Mouse (Mus musculus): Measurements from ENCODE around the gene Gdpgp1. TPM values are rescaled to one million over a fixed set of nuclear protein-coding genes. Genes with fewer than 3 reads are reported as not detected.

Gene Gdpgp1
- polyA plus RNA-seq, 1 experiment from 2014 or later = 3.6 TPM

GRCm38 (mm10) chr7:80281646-80282045, 49.0 kb downstream of the Gdpgp1 start:
- no peaks in the 10 kb centered on the region for H3K9me3 ChIP-seq (ENCODE audit: control insufficient read depth, low read length)
- H3K27ac ChIP-seq (replicated peaks in 1 of 2; ENCODE audit: control insufficient read depth in 1 of 2, insufficient read depth in 1 of 2, low read depth in 2 of 2, low read length in 2 of 2) = no peak overlapping the region
- H3K9ac ChIP-seq (ENCODE audit: low read length) = no peak overlapping the region
- no peak for ATAC-seq (ENCODE audit: insufficient number of reproducible peaks, insufficient read depth, low FRiP score, low read depth)
- H3K36me3 ChIP-seq (ENCODE audit: control insufficient read depth, insufficient read depth, low read length) = peaks cover 91% of the 10 kb centered on the region
- H3K4me1 ChIP-seq (ENCODE audit: control insufficient read depth in 2 of 2, insufficient read depth in 2 of 2, low read length in 2 of 2) = no peaks in the 10 kb centered on the region
- WGBS = 90% methylated on average over 3 of the region's 3 CpGs
- no peak overlapping the region for H3K4me3 ChIP-seq (ENCODE audit: control insufficient read depth in 1 of 2, insufficient read depth in 1 of 2, low read depth in 1 of 2, low read length in 2 of 2)
- no peak overlapping the region for H3K4me2 ChIP-seq (ENCODE audit: low read length)
- H3K27me3 ChIP-seq (ENCODE audit: control insufficient read depth, insufficient read depth, low read length) = no peaks in the 10 kb centered on the region

DNA sequence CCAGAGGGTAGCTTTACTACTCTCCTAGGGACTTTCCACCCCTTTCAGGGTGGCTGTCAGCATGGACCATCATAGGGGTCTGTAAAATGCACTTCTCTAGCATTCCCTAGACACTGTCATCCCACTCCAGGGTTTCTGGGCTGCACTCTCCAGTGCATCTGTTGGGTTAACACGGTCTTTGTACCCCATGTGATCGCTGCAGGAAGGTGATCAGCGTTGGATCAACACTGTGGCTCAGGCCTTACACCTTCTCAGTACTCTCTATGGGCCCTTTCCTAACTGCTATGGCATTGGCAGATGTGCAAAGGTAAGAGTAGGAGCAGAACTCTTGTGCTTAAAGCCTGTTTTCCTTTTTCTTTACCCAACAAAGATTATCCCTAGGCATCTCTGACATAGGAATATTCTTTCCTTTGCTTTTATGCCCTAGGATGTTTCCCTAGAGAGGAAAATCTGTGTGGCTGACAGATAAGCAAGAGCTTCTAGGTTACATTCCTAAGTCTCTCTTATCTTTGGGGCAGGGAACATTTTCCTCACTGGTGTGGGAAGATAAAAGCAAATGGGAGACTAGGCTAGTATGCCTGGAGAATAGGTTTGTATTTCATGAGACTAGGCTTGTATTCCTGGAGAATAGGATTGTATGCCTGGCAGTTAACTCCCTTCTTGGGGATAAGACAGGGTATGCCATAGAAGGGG, 50.7 kb downstream of the Gdpgp1 start:
- Histone ChIP-seq H3K27ac (replicated peaks in 1 of 2; ENCODE audit: control insufficient read depth in 1 of 2, insufficient read depth in 1 of 2, low read depth in 2 of 2, low read length in 2 of 2) (peak overlapping the region; percentile 11 to 37; a peak in 1 of 4 replicates), H3K4me1 (ENCODE audit: control insufficient read depth in 2 of 2, insufficient read depth in 2 of 2, low read length in 2 of 2) (no peaks in the 10 kb centered on the region), H3K9me3 (ENCODE audit: control insufficient read depth, low read length) (no peaks in the 10 kb centered on the region), H3K4me3 (ENCODE audit: control insufficient read depth in 1 of 2, insufficient read depth in 1 of 2, low read depth in 1 of 2, low read length in 2 of 2) (no peak overlapping the region), H3K9ac (ENCODE audit: low read length) (no peak overlapping the region), H3K27me3 (ENCODE audit: control insufficient read depth, insufficient read depth, low read length) (no peaks in the 10 kb centered on the region), H3K4me2 (ENCODE audit: low read length) (no peak overlapping the region), H3K36me3 (ENCODE audit: control insufficient read depth, insufficient read depth, low read length) (peaks cover 90% of the 10 kb centered on the region)
- 49% methylated on average over 3 of the region's 3 CpGs for WGBS
- ATAC-seq (ENCODE audit: insufficient number of reproducible peaks, insufficient read depth, low FRiP score, low read depth) = no peak

- H3K4me1 ChIP-seq (ENCODE audit: control insufficient read depth in 2 of 2, insufficient read depth in 2 of 2, low read length in 2 of 2) = no peaks in the 10 kb centered on the region
- no peaks in the 10 kb centered on the region for H3K27me3 ChIP-seq (ENCODE audit: control insufficient read depth, insufficient read depth, low read length)
- no peak overlapping the region for H3K4me2 ChIP-seq (ENCODE audit: low read length)
- H3K9ac ChIP-seq (ENCODE audit: low read length) = no peak overlapping the region
- H3K9me3 ChIP-seq (ENCODE audit: control insufficient read depth, low read length) = no peaks in the 10 kb centered on the region
- H3K4me3 ChIP-seq (ENCODE audit: control insufficient read depth in 1 of 2, insufficient read depth in 1 of 2, low read depth in 1 of 2, low read length in 2 of 2) = no peak overlapping the region
- ATAC-seq (ENCODE audit: insufficient number of reproducible peaks, insufficient read depth, low FRiP score, low read depth) = no peak
- 0 out of 4 replicates have a peak overlapping the region, but pooled peaks of 1 of the 2 experiments have one; percentile 20 for H3K27ac ChIP-seq (replicated peaks in 1 of 2; ENCODE audit: control insufficient read depth in 1 of 2, insufficient read depth in 1 of 2, low read depth in 2 of 2, low read length in 2 of 2)
- 75% methylated on average over 5 of the region's 5 CpGs for WGBS
- peaks cover 85% of the 10 kb centered on the region for H3K36me3 ChIP-seq (ENCODE audit: control insufficient read depth, insufficient read depth, low read length)
Measured at GRCm38 (mm10) chr7:80284391-80284790, 51.7 kb downstream of the Gdpgp1 start.

GRCm38 (mm10) chr7:80285725-80286124, 53.1 kb downstream of the Gdpgp1 start:
- Histone ChIP-seq H3K36me3 (ENCODE audit: control insufficient read depth, insufficient read depth, low read length) (peaks cover 83% of the 10 kb centered on the region), H3K9me3 (ENCODE audit: control insufficient read depth, low read length) (no peaks in the 10 kb centered on the region), H3K4me3 (ENCODE audit: control insufficient read depth in 1 of 2, insufficient read depth in 1 of 2, low read depth in 1 of 2, low read length in 2 of 2) (no peak overlapping the region), H3K9ac (ENCODE audit: low read length) (no peak overlapping the region), H3K27me3 (ENCODE audit: control insufficient read depth, insufficient read depth, low read length) (no peaks in the 10 kb centered on the region), H3K4me1 (ENCODE audit: control insufficient read depth in 2 of 2, insufficient read depth in 2 of 2, low read length in 2 of 2) (no peaks in the 10 kb centered on the region), H3K4me2 (ENCODE audit: low read length) (no peak overlapping the region), H3K27ac (replicated peaks in 1 of 2; ENCODE audit: control insufficient read depth in 1 of 2, insufficient read depth in 1 of 2, low read depth in 2 of 2, low read length in 2 of 2) (no peak overlapping the region)
- 92% methylated on average over 6 of the region's 6 CpGs for WGBS
- no peak for ATAC-seq (ENCODE audit: insufficient number of reproducible peaks, insufficient read depth, low FRiP score, low read depth)

GRCm38 (mm10) chr7:80287736-80288135, 55.1 kb downstream of the Gdpgp1 start:
- WGBS = 77% methylated on average over 10 of the region's 10 CpGs
- peaks cover 75% of the 10 kb centered on the region for H3K36me3 ChIP-seq (ENCODE audit: control insufficient read depth, insufficient read depth, low read length)
- no peak overlapping the region for H3K27ac ChIP-seq (replicated peaks in 1 of 2; ENCODE audit: control insufficient read depth in 1 of 2, insufficient read depth in 1 of 2, low read depth in 2 of 2, low read length in 2 of 2)
- H3K4me1 ChIP-seq (ENCODE audit: control insufficient read depth in 2 of 2, insufficient read depth in 2 of 2, low read length in 2 of 2) = no peaks in the 10 kb centered on the region
- no peaks in the 10 kb centered on the region for H3K9me3 ChIP-seq (ENCODE audit: control insufficient read depth, low read length)
- H3K4me2 ChIP-seq (ENCODE audit: low read length) = no peak overlapping the region
- H3K4me3 ChIP-seq (ENCODE audit: control insufficient read depth in 1 of 2, insufficient read depth in 1 of 2, low read depth in 1 of 2, low read length in 2 of 2) = no peak overlapping the region
- ATAC-seq (ENCODE audit: insufficient number of reproducible peaks, insufficient read depth, low FRiP score, low read depth) = no peak
- no peaks in the 10 kb centered on the region for H3K27me3 ChIP-seq (ENCODE audit: control insufficient read depth, insufficient read depth, low read length)
- H3K9ac ChIP-seq (ENCODE audit: low read length) = no peak overlapping the region

Other genes starting within 250 kb of the Gdpgp1 start
- gene Zfp710, start 208.1 kb upstream of the Gdpgp1 start, polyA plus RNA-seq (2014; fragmentation: Nextera tagmentation; extraction: Ambion mirVana) = 11.5 and 12.2 TPM in 2 replicates
- gene Idh2, start 117.5 kb upstream of the Gdpgp1 start, polyA plus RNA-seq (2014; fragmentation: Nextera tagmentation; extraction: Ambion mirVana) = 2,473 and 2,606 TPM in 2 replicates
- 11.8 and 12.4 TPM in 2 replicates for gene Sema4b, start 46.0 kb upstream of the Gdpgp1 start, polyA plus RNA-seq (2014; fragmentation: Nextera tagmentation; extraction: Ambion mirVana)
- gene Cib1, start 52 bp upstream of the Gdpgp1 start, polyA plus RNA-seq (2014; fragmentation: Nextera tagmentation; extraction: Ambion mirVana) = 56.1 and 57.6 TPM in 2 replicates
- 0.62 and 1.6 TPM in 2 replicates for gene Ttll13, start 13.5 kb downstream of the Gdpgp1 start, polyA plus RNA-seq (2014; fragmentation: Nextera tagmentation; extraction: Ambion mirVana)
- 41.8 and 42.8 TPM in 2 replicates for gene Ngrn, start 28.4 kb downstream of the Gdpgp1 start, polyA plus RNA-seq (2014; fragmentation: Nextera tagmentation; extraction: Ambion mirVana)
- gene Vps33b, start 36.8 kb downstream of the Gdpgp1 start, polyA plus RNA-seq (2014; fragmentation: Nextera tagmentation; extraction: Ambion mirVana) = 11.4 and 12.0 TPM in 2 replicates
- gene Prc1, start 61.6 kb downstream of the Gdpgp1 start, polyA plus RNA-seq (2014; fragmentation: Nextera tagmentation; extraction: Ambion mirVana) = 148 and 149 TPM in 2 replicates
- 7.6 and 7.8 TPM in 2 replicates for gene Rccd1, start 91.6 kb downstream of the Gdpgp1 start, polyA plus RNA-seq (2014; fragmentation: Nextera tagmentation; extraction: Ambion mirVana)
- 11.2 and 12.0 TPM in 2 replicates for gene Unc45a, start 108.1 kb downstream of the Gdpgp1 start, polyA plus RNA-seq (2014; fragmentation: Nextera tagmentation; extraction: Ambion mirVana)
- 18.2 and 23.1 TPM in 2 replicates for gene Hddc3, start 110.2 kb downstream of the Gdpgp1 start, polyA plus RNA-seq (2014; fragmentation: Nextera tagmentation; extraction: Ambion mirVana)
- gene Man2a2, start 138.5 kb downstream of the Gdpgp1 start, polyA plus RNA-seq (2014; fragmentation: Nextera tagmentation; extraction: Ambion mirVana) = 15.9 and 19.5 TPM in 2 replicates
- gene Fes, start 155.1 kb downstream of the Gdpgp1 start, polyA plus RNA-seq (2014; fragmentation: Nextera tagmentation; extraction: Ambion mirVana) = 12.3 and 13.5 TPM in 2 replicates
- 17.9 and 25.2 TPM in 2 replicates for gene Furin, start 172.6 kb downstream of the Gdpgp1 start, polyA plus RNA-seq (2014; fragmentation: Nextera tagmentation; extraction: Ambion mirVana)